Mouse (Mus musculus): ENCODE measurements around the gene Rtca. TPM values are rescaled to one million over a fixed set of nuclear protein-coding genes. Genes with fewer than 3 reads are reported as not detected.

Gene Rtca
- polyA plus RNA-seq, 1 experiment from 2014 or later: 117 TPM

DNA sequence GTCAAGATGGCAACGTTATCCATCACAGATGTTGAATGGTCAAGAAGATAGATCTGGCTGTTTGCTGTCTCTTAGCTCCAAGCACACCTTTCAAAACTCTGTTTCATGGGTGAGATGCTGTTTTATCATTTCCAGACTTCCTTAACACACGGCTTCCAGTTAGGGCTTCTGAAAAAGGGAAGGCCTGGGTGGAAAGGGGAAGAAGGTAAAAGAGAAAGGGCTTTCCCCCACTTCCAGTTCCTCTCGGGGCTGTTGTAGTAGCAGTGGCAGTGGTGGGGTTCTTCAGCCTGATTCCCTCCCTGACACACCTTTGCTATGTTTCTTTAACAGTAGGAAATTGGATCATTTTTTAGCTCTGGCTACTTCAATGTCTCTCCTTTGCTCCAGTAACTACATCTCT lies 25.3 kb downstream of the Rtca start:
- H3K4me2 ChIP-seq (ENCODE audit: low read depth, low read length): no peak overlapping the region
- H3K4me1 ChIP-seq (ENCODE audit: control insufficient read depth, insufficient read depth, low read length): no peaks in the 10 kb centered on the region
- H3K27me3 ChIP-seq (ENCODE audit: control insufficient read depth, insufficient read depth, low read length): no peaks in the 10 kb centered on the region
- no peak overlapping the region for H3K9ac ChIP-seq (replicated peaks; ENCODE audit: low read depth, low read length)
- no peak overlapping the region for H3K4me3 ChIP-seq (ENCODE audit: low read depth, low read length)
- peaks cover under 1% of the 10 kb centered on the region; the same call in 1 of the 2 replicates for H3K36me3 ChIP-seq (ENCODE audit: control insufficient read depth, insufficient read depth, low read length)
- ATAC-seq (ENCODE audit: low read depth): no peak
- WGBS: 88% methylated on average over 3 of the region's 3 CpGs
- H3K9me3 ChIP-seq (ENCODE audit: control insufficient read depth, low read length): no peaks in the 10 kb centered on the region
- no peak overlapping the region for H3K27ac ChIP-seq (ENCODE audit: low read depth, low read length)

DNA sequence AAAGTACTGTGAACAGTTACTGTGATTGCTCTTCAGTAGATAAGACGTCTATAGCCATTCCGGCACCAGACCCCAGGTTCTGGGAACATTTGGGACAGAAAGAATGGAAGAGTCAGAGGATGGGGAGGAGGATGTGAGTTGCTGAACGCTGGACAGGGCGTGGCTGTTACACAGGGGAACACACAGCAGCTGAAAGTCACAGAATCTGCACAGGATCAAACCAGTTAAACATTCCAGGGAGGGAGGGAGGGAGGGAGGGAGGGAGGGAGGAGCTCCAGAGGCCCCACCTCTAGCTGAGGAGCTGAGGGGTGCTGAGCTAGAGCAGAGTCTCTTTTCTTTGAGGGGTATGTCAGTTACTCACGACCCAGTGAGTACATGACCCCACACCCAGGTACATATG lies 27.1 kb downstream of the Rtca start:
- Histone ChIP-seq H3K4me1 (ENCODE audit: control insufficient read depth, insufficient read depth, low read length) (no peaks in the 10 kb centered on the region), H3K4me2 (ENCODE audit: low read depth, low read length) (no peak overlapping the region), H3K27ac (ENCODE audit: low read depth, low read length) (no peak overlapping the region), H3K27me3 (ENCODE audit: control insufficient read depth, insufficient read depth, low read length) (no peaks in the 10 kb centered on the region), H3K9me3 (ENCODE audit: control insufficient read depth, low read length) (no peaks in the 10 kb centered on the region), H3K36me3 (ENCODE audit: control insufficient read depth, insufficient read depth, low read length) (no peaks in the 10 kb centered on the region), H3K9ac (replicated peaks; ENCODE audit: low read depth, low read length) (no peak overlapping the region), H3K4me3 (ENCODE audit: low read depth, low read length) (no peak overlapping the region)
- no peak for ATAC-seq (ENCODE audit: low read depth)
- WGBS: 59% methylated on average over 5 of the region's 5 CpGs

DNA sequence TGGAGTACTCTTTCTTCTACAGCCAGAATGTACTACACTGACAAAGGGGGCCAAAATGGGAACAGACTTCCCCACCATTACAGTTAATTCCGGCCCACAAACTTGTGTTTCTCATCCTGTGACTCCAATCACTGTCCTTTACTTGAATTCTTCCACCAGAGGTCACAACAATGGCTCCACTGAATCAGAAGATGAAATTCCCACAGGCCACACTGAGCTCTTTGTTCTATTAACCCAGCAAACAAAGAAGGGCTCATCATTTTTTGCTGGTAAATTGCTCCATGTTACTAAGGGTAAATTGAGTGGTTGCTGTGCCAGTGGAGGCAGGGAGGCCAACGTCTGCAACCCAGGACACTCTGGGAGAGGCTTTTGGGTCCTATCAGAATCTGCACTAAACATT lies 27.9 kb downstream of the Rtca start:
- H3K9me3 ChIP-seq (ENCODE audit: control insufficient read depth, low read length): no peaks in the 10 kb centered on the region
- H3K27ac ChIP-seq (ENCODE audit: low read depth, low read length): no peak overlapping the region
- no peak overlapping the region for H3K4me3 ChIP-seq (ENCODE audit: low read depth, low read length)
- ATAC-seq (ENCODE audit: low read depth): peak; percentile 46; the same call in 1 of the 2 replicates
- no peaks in the 10 kb centered on the region for H3K36me3 ChIP-seq (ENCODE audit: control insufficient read depth, insufficient read depth, low read length)
- H3K9ac ChIP-seq (replicated peaks; ENCODE audit: low read depth, low read length): no peak overlapping the region
- WGBS: 17% methylated on average over 2 of the region's 2 CpGs
- H3K4me2 ChIP-seq (ENCODE audit: low read depth, low read length): no peak overlapping the region
- no peaks in the 10 kb centered on the region for H3K4me1 ChIP-seq (ENCODE audit: control insufficient read depth, insufficient read depth, low read length)
- H3K27me3 ChIP-seq (ENCODE audit: control insufficient read depth, insufficient read depth, low read length): no peaks in the 10 kb centered on the region

DNA sequence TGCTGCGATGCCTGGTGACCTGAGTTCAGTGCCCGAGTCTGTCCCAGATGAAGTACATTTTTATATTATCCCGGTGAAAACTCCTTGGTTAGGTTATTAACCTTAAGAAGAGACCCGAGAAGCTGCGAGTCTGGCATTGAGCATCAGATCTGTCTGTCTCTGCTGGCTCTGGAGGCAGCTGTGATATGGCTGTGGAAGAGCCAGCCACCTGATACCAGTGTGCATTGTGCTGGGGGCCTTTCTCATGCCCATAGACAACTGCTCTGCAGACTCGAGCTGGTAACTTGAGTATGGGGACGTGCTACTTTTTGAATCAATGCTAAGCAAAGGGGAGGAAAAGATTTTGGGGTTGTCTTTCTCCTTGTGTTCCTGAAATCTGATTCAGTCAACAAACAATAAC lies 30.7 kb downstream of the Rtca start:
- H3K36me3 ChIP-seq (ENCODE audit: control insufficient read depth, insufficient read depth, low read length): no peaks in the 10 kb centered on the region
- no peaks in the 10 kb centered on the region for H3K27me3 ChIP-seq (ENCODE audit: control insufficient read depth, insufficient read depth, low read length)
- ATAC-seq (ENCODE audit: low read depth): no peak
- no peak overlapping the region for H3K4me2 ChIP-seq (ENCODE audit: low read depth, low read length)
- H3K4me1 ChIP-seq (ENCODE audit: control insufficient read depth, insufficient read depth, low read length): no peaks in the 10 kb centered on the region
- no peaks in the 10 kb centered on the region for H3K9me3 ChIP-seq (ENCODE audit: control insufficient read depth, low read length)
- H3K27ac ChIP-seq (ENCODE audit: low read depth, low read length): no peak overlapping the region
- no peak overlapping the region for H3K9ac ChIP-seq (replicated peaks; ENCODE audit: low read depth, low read length)
- no peak overlapping the region for H3K4me3 ChIP-seq (ENCODE audit: low read depth, low read length)
- 88% methylated on average over 7 of the region's 7 CpGs for WGBS

DNA sequence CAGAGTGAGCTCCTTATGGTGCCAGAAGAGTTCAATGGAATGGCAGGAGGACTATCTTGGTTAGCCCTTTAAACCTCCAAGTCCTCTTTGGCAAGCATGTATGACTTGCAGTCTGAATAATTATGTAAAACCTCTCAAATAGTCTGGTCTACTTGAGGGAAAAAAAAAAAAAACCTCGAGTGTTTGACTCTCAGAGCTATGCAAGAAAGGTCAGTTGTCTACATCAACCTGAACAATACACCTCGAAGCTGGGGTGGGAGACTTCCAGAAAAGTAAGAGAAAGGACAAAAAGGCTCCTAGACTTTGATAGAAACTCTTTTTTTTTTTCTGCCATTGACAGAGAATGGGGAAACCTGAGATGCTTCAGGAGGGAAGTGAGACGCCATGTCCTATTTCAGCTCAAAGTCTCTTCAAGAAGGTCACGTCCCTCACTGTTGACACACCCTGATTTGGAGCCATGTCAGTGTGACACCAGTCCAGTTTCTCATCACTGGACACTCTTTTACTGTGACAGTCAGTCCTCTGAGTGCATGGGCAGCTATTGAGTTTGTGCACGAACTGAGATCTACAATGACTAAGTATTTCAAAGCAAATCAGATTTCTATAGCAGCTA lies 31.2 kb downstream of the Rtca start:
- no peaks in the 10 kb centered on the region for H3K27me3 ChIP-seq (ENCODE audit: control insufficient read depth, insufficient read depth, low read length)
- no peak overlapping the region for H3K4me3 ChIP-seq (ENCODE audit: low read depth, low read length)
- no peak overlapping the region for H3K9ac ChIP-seq (replicated peaks; ENCODE audit: low read depth, low read length)
- H3K9me3 ChIP-seq (ENCODE audit: control insufficient read depth, low read length): no peaks in the 10 kb centered on the region
- H3K36me3 ChIP-seq (ENCODE audit: control insufficient read depth, insufficient read depth, low read length): no peaks in the 10 kb centered on the region
- H3K4me2 ChIP-seq (ENCODE audit: low read depth, low read length): no peak overlapping the region
- 67% methylated on average over 5 of the region's 5 CpGs for WGBS
- H3K27ac ChIP-seq (ENCODE audit: low read depth, low read length): no peak overlapping the region
- ATAC-seq (ENCODE audit: low read depth): no peak
- H3K4me1 ChIP-seq (ENCODE audit: control insufficient read depth, insufficient read depth, low read length): no peaks in the 10 kb centered on the region

DNA sequence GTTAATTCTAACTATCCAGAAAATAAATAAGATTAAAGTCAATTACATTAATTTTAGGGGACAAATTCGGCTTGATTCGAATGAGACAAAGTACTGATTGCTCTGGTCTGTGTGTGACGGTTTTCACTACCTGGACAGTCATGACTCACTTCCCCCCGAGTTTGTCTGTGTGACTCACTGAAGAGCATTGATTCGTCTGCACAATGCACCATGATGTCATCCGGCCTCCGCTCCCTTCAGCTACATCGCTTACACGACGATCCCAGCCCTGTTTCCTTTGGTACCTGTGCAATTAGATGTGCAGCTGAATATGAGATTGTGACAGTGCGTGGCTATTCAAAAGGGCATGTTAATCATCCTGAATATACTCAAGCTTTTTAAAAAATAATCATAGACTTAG lies 33.4 kb downstream of the Rtca start:
- H3K4me2 ChIP-seq (ENCODE audit: low read depth, low read length): no peak overlapping the region
- no peak overlapping the region for H3K27ac ChIP-seq (ENCODE audit: low read depth, low read length)
- H3K27me3 ChIP-seq (ENCODE audit: control insufficient read depth, insufficient read depth, low read length): no peaks in the 10 kb centered on the region
- no peak for ATAC-seq (ENCODE audit: low read depth)
- no peaks in the 10 kb centered on the region for H3K4me1 ChIP-seq (ENCODE audit: control insufficient read depth, insufficient read depth, low read length)
- H3K4me3 ChIP-seq (ENCODE audit: low read depth, low read length): no peak overlapping the region
- H3K9ac ChIP-seq (replicated peaks; ENCODE audit: low read depth, low read length): no peak overlapping the region
- no peaks in the 10 kb centered on the region for H3K9me3 ChIP-seq (ENCODE audit: control insufficient read depth, low read length)
- no peaks in the 10 kb centered on the region for H3K36me3 ChIP-seq (ENCODE audit: control insufficient read depth, insufficient read depth, low read length)
- whole genome bisulfite sequencing: 79% methylated on average over 11 of the region's 11 CpGs

DNA sequence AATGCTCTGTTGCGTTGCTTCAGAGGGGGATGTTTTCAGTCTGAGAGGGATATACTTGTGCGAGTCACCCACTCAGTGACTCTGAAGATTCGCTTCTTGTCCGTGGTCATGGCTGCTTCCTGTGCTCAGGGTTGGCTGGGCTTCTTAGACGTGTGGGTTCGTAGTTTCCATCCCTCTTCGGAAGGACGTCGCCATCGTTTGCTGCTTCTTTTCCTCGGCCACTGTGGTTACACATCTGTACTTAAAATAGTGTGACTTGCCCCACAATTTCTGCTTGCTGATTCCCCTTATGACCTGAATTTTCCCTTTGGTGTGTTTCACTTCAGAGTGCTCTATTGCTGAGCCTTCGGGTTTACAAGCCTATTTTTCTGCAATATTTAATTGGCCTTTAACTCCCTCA lies 42.3 kb downstream of the Rtca start:
- Histone ChIP-seq H3K27me3 (ENCODE audit: control insufficient read depth, insufficient read depth, low read length) (no peaks in the 10 kb centered on the region), H3K27ac (ENCODE audit: low read depth, low read length) (no peak overlapping the region), H3K9me3 (ENCODE audit: control insufficient read depth, low read length) (no peaks in the 10 kb centered on the region), H3K36me3 (ENCODE audit: control insufficient read depth, insufficient read depth, low read length) (no peaks in the 10 kb centered on the region), H3K9ac (replicated peaks; ENCODE audit: low read depth, low read length) (no peak overlapping the region), H3K4me1 (ENCODE audit: control insufficient read depth, insufficient read depth, low read length) (no peaks in the 10 kb centered on the region), H3K4me3 (ENCODE audit: low read depth, low read length) (no peak overlapping the region), H3K4me2 (ENCODE audit: low read depth, low read length) (no peak overlapping the region)
- WGBS: 92% methylated on average over 12 of the region's 12 CpGs
- no peak for ATAC-seq (ENCODE audit: low read depth)

DNA sequence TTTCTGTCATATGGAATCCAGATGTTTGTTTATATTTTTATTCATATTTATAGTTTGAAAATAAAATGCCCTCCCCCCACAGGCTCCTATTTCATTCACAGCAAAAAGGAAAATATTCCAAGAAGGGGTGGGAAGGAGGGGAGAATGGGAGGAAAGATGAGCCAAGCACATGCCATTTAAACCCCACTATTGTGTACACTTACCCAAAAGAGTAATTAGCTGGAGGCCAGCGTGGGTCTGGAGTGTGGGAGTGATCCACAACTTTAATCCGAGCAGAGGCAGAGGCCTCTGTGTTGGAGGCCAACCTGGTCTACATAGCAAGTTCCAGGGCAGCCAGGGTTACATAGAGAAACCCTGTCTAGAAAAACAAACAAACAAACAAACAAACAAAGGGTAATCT lies 43.7 kb downstream of the Rtca start:
- H3K4me2 ChIP-seq (ENCODE audit: low read depth, low read length): no peak overlapping the region
- no peaks in the 10 kb centered on the region for H3K27me3 ChIP-seq (ENCODE audit: control insufficient read depth, insufficient read depth, low read length)
- no peak overlapping the region for H3K27ac ChIP-seq (ENCODE audit: low read depth, low read length)
- H3K9me3 ChIP-seq (ENCODE audit: control insufficient read depth, low read length): no peaks in the 10 kb centered on the region
- H3K9ac ChIP-seq (replicated peaks; ENCODE audit: low read depth, low read length): no peak overlapping the region
- H3K36me3 ChIP-seq (ENCODE audit: control insufficient read depth, insufficient read depth, low read length): no peaks in the 10 kb centered on the region
- ATAC-seq (ENCODE audit: low read depth): no peak
- H3K4me1 ChIP-seq (ENCODE audit: control insufficient read depth, insufficient read depth, low read length): no peaks in the 10 kb centered on the region
- WGBS: 46% methylated on average over 2 of the region's 2 CpGs
- no peak overlapping the region for H3K4me3 ChIP-seq (ENCODE audit: low read depth, low read length)

DNA sequence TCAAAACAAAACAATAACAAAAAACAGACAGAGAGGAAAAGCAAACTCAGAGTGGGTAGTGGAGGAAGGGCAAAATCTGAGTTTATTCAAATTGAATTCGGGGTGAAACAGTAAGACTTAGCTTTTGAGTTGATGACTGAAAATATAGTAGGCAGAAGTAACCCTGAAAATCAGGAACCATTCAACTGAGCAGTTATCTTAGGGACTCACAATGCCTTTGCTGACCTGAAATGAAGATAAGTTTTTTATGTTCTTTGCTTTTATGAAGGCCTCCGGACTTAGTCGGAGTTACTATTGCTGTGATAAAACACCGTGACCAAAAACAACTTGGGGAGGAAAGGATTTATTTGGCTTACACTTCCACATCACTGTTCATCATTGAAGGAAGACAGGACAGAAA lies 47.0 kb downstream of the Rtca start:
- Histone ChIP-seq H3K9ac (replicated peaks; ENCODE audit: low read depth, low read length) (no peak overlapping the region), H3K36me3 (ENCODE audit: control insufficient read depth, insufficient read depth, low read length) (no peaks in the 10 kb centered on the region), H3K27me3 (ENCODE audit: control insufficient read depth, insufficient read depth, low read length) (no peaks in the 10 kb centered on the region), H3K9me3 (ENCODE audit: control insufficient read depth, low read length) (no peaks in the 10 kb centered on the region), H3K4me2 (ENCODE audit: low read depth, low read length) (no peak overlapping the region), H3K27ac (ENCODE audit: low read depth, low read length) (no peak overlapping the region), H3K4me1 (ENCODE audit: control insufficient read depth, insufficient read depth, low read length) (no peaks in the 10 kb centered on the region), H3K4me3 (ENCODE audit: low read depth, low read length) (no peak overlapping the region)
- WGBS: 79% methylated on average over 4 of the region's 4 CpGs
- ATAC-seq (ENCODE audit: low read depth): no peak

Measured in neural tube, embryonic 14.5 days (tissue).